Mouse (Mus musculus) mature B cell (primary cell): ENCODE data around the gene Pgpep1l.

Experiments used
- in situ Hi-C: fragments of 300-500 bp; cut with MboI; formaldehyde crosslinking; loops from 2 replicates; pipeline ENCODE4 v1.14.3; 2019

Pgpep1l gene

GRCm38 (mm10) chr7:68262612-68263200, 1.3 kb downstream of the Pgpep1l start:
- in situ Hi-C loops = no loop called here

DNA sequence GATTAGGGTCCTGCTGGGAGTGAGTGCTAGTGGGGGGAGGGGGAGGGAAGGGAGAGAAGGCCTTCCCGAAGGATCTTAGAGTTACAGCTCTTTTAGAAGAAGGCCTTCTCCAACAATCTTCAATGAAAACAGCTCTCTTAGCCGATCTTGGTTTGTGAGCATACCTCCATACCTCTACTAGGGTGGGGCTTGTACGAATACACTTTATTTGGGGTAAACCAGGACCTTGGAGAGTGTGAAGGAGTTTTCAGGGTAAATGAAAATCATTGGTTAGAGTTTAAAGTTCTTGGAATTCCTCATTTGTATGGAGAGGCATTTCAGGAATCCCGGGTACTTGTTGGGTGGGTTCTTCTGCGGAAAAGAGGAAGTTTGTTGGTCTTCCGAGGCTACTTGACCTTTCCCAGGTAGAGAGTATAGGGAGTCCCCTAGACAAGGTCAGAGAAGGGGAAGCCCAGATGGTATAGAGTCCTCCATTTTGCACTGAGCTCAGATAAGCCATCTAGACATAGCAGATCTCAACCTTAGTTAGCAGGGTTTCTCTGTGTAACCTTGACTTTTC, 4.4 kb downstream of the Pgpep1l start:
- in situ Hi-C loops = no loop called here

GRCm38 (mm10) chr7:68258326-68259150, 5.5 kb downstream of the Pgpep1l start:
- in situ Hi-C loops = no loop called here

DNA sequence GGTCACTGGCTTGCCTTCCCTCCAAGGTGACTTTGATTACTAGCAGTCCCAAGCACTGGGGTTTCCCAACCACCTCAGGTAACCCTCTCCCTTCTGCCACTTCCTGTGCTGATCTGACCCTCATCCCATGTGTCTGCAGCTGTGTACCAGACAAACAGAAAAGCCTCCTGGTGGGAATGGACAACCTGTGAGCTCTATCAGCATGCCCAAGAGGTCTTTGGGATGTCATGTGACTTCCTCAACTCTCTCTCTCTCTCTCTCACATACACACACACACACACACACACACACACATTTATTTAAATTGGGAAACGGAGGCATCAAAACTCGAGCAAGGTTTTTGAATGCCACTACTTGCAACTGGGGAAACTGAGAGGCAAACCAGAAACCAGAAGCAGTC, 6.3 kb downstream of the Pgpep1l start:
- in situ Hi-C loops = no loop called here

GRCm38 (mm10) chr7:68250902-68251301, 13.1 kb downstream of the Pgpep1l start:
- in situ Hi-C loops = no loop called here

- in situ Hi-C loops = no loop called here
Observed at GRCm38 (mm10) chr7:68250411-68250810, 13.6 kb downstream of the Pgpep1l start.

GRCm38 (mm10) chr7:68246249-68246648, 17.8 kb downstream of the Pgpep1l start:
- in situ Hi-C loops = loop anchor here (5.0 kb wide), 1 partner anchor 51 kb away; no protein-coding TSS in a partner anchor

DNA sequence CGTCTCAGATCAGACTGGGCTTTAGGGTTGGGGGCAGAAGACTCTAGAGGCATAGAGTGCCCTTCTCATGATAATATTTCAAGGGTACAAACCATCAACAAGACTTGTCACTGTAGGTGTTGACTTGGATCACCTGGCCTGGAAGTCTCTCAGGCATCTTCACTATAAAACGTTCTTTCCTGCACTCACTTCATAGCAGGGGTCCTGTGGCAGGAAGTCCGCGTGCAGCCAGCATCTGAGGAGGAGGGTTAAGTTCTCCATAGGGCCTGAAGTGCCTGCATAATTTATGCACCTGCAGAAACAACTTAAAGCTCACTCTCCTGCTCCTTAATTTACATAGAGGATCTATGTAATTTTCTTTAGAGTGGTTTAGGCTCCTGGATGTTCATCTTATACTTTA, 18.4 kb downstream of the Pgpep1l start:
- in situ Hi-C loops = loop anchor here (5.0 kb wide), 1 partner anchor 52 kb away; no protein-coding TSS in a partner anchor

DNA sequence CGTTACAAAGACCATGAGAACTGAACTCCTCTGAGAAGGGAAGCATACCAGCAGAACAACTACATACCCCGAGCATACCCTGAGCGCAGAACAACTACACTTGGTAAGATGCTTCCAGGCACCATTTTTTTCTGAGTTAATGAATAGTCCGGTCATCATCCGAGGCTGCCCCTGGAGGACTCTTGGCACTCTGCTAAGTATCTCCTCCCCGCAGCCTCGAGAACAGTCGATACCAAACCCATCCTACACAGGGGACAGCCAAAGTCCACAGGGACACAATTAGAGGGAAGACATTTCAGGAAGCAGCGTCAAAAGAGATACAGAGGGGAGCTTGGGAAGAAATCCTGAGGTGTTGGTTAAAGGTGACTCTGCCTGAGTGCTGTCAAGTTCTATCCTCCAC, 22.8 kb downstream of the Pgpep1l start:
- in situ Hi-C loops = no loop called here

DNA sequence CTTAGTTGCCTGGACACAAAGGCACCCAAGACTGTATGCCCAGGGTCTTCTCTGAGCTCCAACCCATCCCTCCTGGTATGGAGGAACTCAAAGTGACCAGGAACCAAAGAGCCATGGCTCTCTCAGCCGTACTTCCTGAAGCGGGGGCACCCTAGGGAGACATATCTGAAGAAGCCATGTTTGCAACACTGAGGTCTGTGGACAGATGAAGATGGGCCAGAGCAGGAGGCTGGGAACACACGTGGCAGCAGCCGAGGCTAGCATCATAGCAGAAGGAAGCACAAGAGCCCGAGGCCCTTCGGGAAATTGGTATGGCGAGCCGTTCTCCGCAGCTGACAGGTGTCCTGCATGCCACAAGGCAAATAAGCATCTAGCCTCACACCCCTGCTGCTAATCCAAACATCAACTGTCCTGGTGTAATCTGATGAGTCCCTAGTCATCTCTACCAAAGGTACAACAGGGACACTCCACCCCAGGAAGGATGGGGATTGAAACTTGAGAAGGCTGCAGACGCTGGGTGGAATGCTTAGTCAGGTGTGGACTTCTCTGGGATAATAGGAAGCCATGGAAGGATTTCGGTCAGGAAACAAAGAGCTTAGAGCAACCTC, 24.7 kb downstream of the Pgpep1l start:
- in situ Hi-C loops = no loop called here

GRCm38 (mm10) chr7:68236817-68237216, 27.2 kb downstream of the Pgpep1l start:
- in situ Hi-C loops = no loop called here

GRCm38 (mm10) chr7:68233619-68234223, 30.3 kb downstream of the Pgpep1l start:
- in situ Hi-C loops = no loop called here

- in situ Hi-C loops = no loop called here
Observed at GRCm38 (mm10) chr7:68232521-68232920, 31.5 kb downstream of the Pgpep1l start.

GRCm38 (mm10) chr7:68230831-68231230, 33.2 kb downstream of the Pgpep1l start:
- in situ Hi-C loops = no loop called here

DNA sequence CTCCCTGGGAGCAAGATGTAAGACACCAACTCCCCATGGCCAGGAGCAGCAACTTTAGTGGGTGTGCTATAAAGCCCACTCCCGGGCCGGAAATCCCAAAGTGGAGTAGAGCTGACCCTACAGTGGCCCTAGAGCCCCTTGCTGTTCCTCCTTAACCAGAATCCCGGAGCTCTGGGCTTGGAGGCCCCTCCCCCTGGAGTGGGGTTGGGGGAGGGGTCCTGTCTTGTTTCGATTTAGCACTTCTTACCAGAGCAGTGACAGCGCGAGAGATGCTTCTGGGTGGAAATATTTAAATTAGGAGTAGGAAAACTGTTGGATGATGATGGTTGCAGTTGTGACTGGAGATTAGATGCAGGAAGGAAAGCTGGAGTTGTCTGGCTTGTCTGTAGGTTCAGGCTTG, 35.5 kb downstream of the Pgpep1l start:
- in situ Hi-C loops = no loop called here

DNA sequence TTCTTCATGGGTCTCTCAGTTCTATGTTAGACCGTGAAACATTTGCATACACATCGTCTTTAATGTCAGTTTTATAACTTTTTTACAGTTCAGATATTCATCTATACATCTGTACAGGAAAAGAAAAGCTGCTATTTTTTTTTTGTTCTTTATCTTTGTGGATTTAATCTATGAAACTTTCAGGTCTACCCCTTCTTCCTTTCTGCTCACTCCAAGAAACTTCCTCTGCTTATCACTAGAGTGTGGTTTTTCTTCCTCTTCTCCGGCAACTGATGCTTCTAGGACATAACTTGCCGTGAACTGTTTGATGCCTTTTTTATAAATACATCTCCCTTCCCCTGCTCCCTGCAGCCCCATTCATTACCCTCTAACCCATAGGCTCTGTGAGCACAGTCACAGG, 36.4 kb downstream of the Pgpep1l start:
- in situ Hi-C loops = no loop called here

GRCm38 (mm10) chr7:68227021-68227420, 37.0 kb downstream of the Pgpep1l start:
- in situ Hi-C loops = no loop called here

DNA sequence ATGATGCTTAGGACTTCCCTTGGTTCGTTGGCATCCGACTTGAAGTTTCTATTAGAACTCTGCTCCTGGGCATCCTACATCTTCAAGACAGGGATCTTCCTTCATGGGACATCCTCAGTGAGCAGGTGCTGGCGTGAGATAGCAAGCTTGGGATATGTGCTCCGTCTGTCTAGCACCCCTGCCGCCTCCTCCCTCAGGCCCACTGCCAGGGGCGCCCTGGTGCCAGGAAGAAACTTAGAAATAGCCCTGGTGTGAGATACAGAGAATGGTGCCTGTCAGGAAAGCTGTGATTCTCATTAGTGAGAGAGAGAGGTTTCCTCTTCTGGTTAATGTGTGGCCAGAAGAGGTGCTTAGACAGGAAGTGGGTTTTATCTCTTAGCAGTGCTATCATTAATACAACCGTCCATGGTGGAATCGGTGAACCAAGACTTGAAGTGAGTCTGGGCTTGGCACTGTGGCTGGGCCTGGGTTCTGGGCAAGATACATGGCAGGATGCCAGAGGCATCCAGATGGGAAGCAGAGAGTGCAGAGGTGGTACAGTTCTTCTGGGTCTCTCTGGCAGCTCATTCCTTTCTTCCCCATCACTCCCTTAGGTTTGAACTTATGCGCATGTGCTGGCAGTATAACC, 38.5 kb downstream of the Pgpep1l start:
- in situ Hi-C loops = no loop called here

DNA sequence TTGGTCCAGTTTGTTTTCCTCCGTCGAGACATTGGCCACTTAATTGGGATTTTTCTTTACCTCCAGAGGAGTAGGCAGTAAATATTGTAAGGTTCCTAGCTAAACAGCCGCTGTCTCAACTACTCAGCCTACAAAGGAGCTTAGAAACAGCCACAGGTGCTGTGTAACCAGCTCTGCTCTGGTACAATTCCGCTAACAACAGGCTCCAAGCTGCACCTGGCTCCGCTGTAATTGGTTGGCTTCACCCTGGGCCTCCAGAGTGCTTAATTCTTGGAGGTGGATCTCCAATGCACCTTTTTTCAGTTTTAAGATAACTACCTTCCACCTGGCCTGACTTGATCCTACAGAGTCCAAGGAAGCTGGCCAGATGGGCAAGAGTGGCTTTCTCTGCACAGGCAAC, 40.0 kb downstream of the Pgpep1l start:
- in situ Hi-C loops = no loop called here

GRCm38 (mm10) chr7:68223356-68223808, 40.7 kb downstream of the Pgpep1l start:
- in situ Hi-C loops = no loop called here

DNA sequence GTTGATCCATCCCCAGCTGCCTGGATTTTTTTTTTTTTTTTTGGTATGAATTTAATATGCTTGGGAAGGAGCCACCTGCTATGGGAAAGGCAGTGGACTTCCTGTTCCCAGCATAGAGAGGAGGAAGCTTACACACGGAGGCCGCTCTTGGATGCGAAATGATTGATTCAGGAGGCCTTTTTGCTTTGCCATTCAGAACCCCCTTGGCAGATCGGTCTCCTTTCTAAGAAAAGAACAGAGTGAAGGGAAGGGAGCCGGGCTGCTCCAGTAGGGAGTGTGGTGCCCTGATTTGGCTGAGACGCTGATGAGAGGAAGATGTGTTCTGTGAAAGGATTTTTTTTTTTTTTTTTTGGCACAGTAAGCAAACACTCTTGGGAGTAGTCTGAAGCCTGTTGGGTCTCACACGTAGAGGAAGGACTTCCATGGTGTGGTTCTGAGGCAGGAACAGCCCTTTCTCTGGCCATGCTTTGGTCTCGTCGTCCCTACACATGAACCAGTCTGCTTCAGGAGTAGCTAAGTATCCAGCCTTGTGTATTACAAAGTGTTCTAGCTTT, 42.3 kb downstream of the Pgpep1l start:
- in situ Hi-C loops = no loop called here
